Mouse (Mus musculus): ENCODE data around the gene Ptger4.

Ptger4 gene

GRCm38 (mm10) chr15:5243959-5244905 is at the start of gene Ptger4:
TSS of gene Ptger4 (minus strand) at chr15:5244187.
- DNase-seq (ENCODE audit: low read depth, low spot score), result peak; percentile 95

- no peak for DNase-seq (ENCODE audit: low read depth, low spot score)
These were observed 44.4 kb upstream of the Ptger4 start for GRCm38 (mm10) chr15:5288412-5288811.

GRCm38 (mm10) chr15:5287072-5287471 is 43.1 kb upstream of the Ptger4 start:
- DNase-seq (ENCODE audit: low read depth, low spot score), result no peak

- no peak for DNase-seq (ENCODE audit: low read depth, low spot score)
These were observed 37.3 kb upstream of the Ptger4 start for GRCm38 (mm10) chr15:5281316-5281715.

DNA sequence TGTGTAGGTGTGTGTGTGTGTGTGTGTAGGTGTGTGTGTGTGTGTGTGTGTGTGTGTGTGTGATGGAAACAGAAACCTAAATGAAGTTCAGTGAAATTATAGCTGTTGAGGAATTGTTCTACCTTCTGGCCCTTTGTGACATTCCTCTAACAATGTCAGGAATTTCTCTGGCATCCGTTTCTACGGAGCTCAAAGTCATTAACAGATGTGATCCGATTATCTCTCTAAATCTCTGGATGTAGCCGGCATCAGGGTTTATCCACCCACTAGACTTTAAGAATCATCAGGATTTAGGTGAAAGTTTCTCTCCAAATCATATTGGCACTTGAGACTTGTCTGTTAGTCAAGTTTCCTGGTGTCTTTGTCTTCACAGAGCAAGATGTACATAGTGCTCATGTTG is 35.8 kb upstream of the Ptger4 start:
- DNase-seq (ENCODE audit: low read depth, low spot score), result no peak

DNA sequence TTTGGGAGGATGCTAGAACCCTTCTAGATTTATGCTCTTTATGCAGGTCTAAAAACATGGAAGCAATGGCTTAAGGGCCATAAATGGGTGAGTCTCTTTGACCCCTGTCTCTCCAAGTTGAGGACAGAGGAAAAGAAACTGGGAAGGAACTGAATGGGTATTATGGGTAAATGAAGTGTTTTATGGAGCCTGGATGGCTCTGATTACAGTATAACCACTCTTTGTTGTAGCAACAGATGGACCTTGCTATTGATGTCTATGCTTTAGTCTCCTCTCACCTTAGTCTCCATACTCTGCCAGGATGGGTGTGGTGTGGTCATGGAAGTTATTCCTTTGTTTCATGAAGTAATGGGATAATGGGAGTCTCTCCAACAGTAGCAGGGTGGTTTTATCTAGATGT is 34.5 kb upstream of the Ptger4 start:
- DNase-seq (ENCODE audit: low read depth, low spot score), result no peak

- no peak for DNase-seq (ENCODE audit: low read depth, low spot score)
These were observed 30.0 kb upstream of the Ptger4 start for GRCm38 (mm10) chr15:5273981-5274380.

DNA sequence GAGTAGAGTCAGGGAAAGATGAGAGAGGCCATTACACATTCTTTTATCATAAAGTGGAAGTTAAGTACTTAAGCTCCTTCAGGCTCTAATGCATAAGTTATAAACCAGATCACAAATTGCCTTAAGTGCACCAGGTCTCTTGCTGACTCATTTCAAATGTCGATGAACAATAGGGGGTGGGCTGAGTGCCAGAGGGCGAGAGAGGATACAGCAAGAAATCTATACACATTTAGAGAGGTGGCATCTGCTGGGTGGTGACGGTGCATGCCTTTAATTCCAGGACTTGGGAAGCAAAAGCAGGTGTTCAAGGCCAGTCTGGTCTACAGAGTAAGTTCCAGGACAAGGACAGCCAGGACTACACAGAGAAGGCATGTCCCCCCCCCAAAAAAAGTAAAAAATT is 22.1 kb upstream of the Ptger4 start:
- no peak for DNase-seq (ENCODE audit: low read depth, low spot score)

GRCm38 (mm10) chr15:5262874-5263504 is 19.0 kb upstream of the Ptger4 start:
- no peak for DNase-seq (ENCODE audit: low read depth, low spot score)

GRCm38 (mm10) chr15:5262095-5262667 is 18.2 kb upstream of the Ptger4 start:
- no peak for DNase-seq (ENCODE audit: low read depth, low spot score)

DNA sequence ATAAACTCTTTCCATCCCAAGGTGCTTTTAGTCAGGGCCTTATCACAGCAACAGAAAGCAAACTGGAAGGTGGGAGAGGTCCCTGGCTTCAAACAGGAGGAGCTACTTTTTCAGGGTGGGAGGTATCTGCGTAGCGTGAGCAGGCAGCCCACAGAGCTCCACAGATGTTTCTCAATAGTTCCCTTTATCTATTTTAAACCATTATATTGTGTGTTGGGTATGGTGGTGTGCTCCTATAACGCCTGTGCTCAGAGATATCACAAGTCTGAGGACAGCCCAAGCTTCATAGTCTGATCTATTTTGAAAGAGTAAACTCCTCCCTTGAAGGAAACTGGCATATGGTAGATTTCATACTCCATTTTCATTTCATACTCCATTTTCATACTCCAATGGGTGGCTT is 17.0 kb upstream of the Ptger4 start:
- no peak for DNase-seq (ENCODE audit: low read depth, low spot score)

GRCm38 (mm10) chr15:5260183-5260582 is 16.2 kb upstream of the Ptger4 start:
- DNase-seq (ENCODE audit: low read depth, low spot score), result no peak

DNA sequence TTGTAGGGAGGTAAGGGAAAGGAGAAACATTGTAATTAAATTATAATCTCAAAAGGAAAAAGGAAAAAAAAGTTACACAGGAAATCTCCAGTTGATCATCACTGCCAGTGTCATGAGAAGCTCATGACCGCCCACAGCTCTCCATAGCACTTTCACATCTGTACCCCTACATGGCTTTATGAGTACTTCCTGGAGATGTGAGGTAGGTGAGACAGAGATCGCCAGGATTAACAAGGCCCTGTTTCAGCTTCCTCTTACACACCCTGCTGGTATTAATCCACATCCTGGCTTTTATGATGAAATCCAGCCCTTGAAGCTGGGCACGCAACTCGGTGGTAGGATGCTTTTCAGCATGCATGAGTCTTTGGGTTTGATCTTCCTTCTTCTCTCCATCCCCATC is 6.2 kb upstream of the Ptger4 start:
- DNase-seq (ENCODE audit: low read depth, low spot score), result peak; percentile 63

DNA sequence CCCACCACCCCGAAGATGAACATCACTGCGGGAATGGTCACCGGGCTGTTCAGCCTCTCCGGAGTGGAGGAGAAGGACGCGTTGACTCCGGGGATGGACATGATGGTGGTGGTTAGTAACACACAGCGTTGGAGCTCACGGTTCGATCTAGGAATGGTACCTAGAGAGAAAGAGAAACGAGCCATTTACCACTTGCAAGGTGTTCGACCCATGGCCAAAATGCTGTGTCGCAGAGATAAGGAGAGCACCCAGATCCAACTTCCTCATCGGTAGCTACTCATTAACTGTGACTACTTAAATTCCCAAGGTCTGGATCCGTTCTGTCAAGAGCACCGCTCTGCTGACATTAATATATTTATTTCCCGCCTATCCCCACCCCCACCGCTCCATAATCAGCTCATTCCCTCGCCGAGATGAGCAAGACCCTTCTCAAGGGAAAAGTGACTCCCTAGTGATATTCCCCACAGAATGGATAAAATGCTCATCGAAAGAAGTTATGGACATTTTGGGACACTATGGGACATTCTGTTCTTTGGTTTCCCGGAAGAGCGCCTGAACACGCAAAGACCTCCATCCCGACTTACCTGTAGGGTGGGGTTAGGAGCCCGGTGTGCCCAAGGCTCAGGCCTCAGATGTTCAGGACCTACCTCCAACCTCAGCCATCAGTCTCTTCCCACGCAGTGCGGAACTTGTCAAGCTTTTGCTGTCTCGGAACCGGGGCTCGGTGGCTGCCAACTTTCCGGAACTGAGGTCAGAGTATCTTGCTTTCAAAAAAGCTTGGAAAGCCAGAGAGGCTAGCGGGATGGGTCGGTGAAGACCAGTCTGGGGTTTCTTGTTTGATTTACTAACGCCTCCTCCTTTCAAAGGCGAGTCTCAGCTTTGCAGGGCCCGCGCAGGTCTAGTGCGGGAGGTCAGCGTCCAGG is 690 bp downstream of the Ptger4 start:
- peak; percentile 77 for DNase-seq (ENCODE audit: low read depth, low spot score)

GRCm38 (mm10) chr15:5242241-5243035 is 1.5 kb downstream of the Ptger4 start:
- DNase-seq (ENCODE audit: low read depth, low spot score), result peak; percentile 61

DNA sequence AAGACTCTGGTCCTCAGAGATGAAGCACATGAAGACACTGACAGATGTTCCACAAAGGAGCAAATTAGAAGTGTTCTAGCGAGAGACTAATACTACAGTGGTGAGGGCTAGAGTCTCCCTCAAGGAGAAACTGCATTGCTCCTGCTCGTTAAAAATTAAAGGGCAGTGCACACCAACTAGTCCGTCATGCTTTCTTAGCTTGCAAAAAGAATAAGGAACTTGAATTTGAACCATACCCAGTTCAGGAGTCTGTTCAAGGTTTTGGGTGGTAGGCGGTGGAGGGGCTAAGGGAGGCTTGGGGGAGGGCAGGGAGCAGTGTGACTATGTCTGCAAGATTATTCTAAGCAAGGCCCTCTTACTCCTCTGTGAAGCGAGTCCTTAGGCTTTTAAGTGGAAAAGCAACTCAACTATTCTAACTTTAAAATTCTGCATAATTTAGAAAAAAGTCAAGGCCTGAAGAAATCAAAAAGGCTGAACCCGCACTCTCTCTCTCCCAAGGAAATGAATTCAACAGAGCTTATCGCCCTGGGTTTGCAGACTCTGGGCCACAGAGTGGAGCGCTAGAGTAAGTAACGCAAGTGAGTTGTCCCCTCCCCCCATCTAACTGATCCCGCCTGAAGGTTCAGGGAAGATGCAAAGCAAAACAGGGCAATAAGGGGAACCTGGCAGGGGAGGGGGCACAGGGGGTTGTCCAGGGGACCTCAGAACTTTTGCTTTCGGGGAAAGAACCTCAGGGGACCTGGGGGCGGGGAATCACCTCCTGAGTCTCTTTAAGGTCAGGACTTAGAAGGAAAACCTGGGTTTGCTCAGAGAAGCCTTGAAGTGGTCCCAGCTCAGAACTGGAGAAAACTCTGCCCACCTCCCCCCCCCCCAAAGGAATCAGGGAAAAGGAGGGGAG is 2.4 kb downstream of the Ptger4 start:
- peak; percentile 74 for DNase-seq (ENCODE audit: low read depth, low spot score)

DNA sequence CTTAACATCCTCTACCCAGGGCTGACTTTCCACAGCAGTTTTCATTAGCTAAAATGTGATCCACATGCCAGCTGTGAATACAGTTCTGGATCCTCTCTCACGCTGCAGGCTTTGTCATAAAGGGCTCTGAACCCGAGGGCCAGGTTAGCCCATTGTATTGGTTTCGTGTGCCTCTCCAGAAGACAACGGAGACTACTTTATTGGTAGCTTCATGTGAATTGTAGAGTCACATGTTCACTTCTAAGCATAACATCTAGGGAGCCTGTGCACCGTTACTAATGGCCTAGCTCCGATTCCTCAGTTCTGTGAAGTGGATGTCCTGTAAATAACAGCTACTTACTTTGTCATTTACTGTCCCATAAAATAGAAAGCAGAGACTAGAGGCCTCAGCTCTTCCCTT is 3.6 kb downstream of the Ptger4 start:
- DNase-seq (ENCODE audit: low read depth, low spot score), result peak; percentile 16

- peak; percentile 40 for DNase-seq (ENCODE audit: low read depth, low spot score)
These were observed 4.1 kb downstream of the Ptger4 start for GRCm38 (mm10) chr15:5239901-5240300.

GRCm38 (mm10) chr15:5239361-5239760 is 4.6 kb downstream of the Ptger4 start:
- DNase-seq (ENCODE audit: low read depth, low spot score), result peak; percentile 43

DNA sequence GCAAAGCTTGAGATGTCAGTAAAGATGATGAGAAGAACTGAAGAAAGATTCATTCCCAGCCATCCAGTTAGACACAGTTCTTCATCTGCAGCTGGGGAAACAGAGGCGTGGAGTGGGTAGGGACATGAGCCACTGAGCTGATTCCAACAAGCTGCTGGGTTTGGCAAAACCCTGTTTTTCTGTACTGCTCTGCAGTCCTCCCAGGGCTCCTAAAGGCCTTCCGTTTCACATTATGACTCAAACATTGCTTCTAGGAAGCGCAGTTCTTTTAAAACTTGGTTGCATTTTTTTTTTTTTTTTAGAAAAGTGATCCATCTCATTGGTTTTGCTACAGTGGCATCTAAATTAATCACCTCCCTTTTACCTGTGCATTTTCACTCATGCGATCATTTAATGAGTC is 5.4 kb downstream of the Ptger4 start:
- DNase-seq (ENCODE audit: low read depth, low spot score), result peak; percentile 50
